Mouse (Mus musculus): Measurements from ENCODE around the gene Fndc8. TPM values are rescaled to one million over a fixed set of nuclear protein-coding genes. Genes with fewer than 3 reads are reported as not detected.

Gene Fndc8
- polyA plus RNA-seq (2012; rRNA removed) = not detected in 2 replicates

DNA sequence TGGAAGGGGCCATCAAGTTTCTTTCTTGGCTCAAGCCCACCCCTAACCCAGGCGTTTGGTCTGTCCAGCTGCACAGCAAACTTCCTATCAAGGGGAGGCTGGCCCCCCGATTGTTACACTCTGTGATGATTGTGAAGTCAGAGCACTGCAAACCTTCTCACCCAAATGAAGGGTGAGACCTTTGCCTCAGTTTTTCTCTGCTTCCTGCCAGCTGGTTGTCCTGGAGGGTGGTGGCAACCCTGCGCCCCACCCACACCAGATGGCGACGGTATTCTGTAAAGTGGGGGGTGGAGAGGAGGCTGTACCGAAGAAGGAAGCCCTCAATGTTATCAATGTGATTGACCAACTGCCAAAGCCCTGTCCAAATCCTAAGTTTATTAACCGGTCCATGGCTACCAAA lies at the start of gene Fndc8:
Gene Fndc8, plus strand, starts transcription at position 189 of the 400 bp plus-strand sequence.
- no peak for DNase-seq (ENCODE audit: extremely low spot score in 1 of 2, low spot score in 1 of 2)

- no peak for DNase-seq (ENCODE audit: extremely low spot score in 1 of 2, low spot score in 1 of 2)
These were observed 47.0 kb upstream of the Fndc8 start for GRCm38 (mm10) chr11:82844771-82845414.

DNA sequence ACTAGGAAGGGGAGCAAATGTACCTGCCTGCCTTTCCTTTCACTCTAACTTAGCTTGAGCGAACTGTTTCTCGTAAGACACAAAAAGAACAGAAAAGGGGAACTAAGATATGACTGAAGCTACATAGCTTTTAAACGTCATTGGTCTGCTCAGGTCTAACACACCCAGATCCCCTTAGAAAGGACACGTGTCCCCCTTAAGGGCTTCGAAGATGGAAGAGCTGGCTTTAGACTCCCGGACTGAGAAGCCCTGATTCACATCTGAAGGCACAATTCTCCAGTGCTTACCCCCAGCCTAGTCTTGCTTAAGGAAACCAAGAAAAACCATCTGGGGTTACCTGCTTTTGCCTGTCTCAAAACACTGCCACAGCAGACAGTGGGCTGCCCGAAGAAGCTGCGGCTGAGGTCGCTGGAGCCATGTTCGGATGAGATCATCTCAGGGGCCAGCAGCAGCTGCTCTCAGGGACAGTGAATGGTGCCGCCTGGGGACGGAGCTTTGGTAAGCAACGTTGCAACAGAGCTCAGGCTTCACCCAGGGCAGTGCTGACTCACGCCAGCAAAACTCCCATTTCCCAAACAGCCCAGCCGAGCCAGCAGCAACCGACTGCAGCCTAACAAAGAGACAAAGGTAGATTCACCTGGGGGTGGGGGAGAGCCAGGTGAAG lies 46.4 kb upstream of the Fndc8 start:
- DNase-seq (ENCODE audit: extremely low spot score in 1 of 2, low spot score in 1 of 2) = peak in 1 of 2 experiments; percentile 47

- no peak for DNase-seq (ENCODE audit: extremely low spot score in 1 of 2, low spot score in 1 of 2)
These were observed 45.9 kb upstream of the Fndc8 start for GRCm38 (mm10) chr11:82846079-82846436.

- no peak for DNase-seq (ENCODE audit: extremely low spot score in 1 of 2, low spot score in 1 of 2)
These were observed 45.0 kb upstream of the Fndc8 start for GRCm38 (mm10) chr11:82846938-82847337.

- no peak for DNase-seq (ENCODE audit: extremely low spot score in 1 of 2, low spot score in 1 of 2)
These were observed 44.3 kb upstream of the Fndc8 start for GRCm38 (mm10) chr11:82847571-82848000.

DNA sequence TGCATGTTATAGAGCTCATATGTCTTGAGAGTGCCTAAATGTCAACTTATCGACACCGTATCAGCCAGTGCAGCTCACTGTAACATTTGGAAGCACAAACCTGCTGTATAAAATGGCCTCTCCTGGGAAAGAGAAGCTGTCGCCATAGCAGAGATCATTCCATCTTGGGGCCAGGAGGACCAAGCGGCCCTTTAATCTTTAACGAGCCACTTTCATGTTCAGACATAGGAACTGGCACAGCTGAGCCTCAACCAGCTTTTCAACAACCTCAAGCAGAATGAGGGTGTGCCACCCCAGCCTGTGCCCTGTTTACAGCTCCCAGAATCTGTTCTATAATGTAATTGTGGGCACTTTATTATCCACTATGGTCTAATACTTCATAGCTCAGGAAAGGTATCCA lies 41.7 kb upstream of the Fndc8 start:
- DNase-seq (ENCODE audit: extremely low spot score in 1 of 2, low spot score in 1 of 2) = no peak

DNA sequence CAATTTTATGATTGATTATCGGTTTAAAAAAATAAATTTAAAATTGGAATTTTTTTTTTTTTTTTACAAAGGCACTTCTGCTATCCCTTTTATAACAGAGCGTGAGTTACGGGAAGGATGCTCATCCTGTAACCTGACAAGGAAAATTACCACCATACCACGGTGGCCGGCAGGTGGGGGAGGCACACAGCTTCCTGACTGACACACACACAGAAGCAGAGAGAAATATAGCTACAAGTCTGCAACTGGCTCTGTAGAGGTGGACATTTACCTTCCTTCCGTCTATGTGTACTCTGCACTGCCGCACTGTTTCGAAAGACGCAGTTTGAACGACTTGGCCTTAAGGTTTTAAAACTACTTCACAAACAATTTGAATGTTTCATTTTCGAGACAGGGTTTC lies 39.8 kb upstream of the Fndc8 start:
- no peak for DNase-seq (ENCODE audit: extremely low spot score in 1 of 2, low spot score in 1 of 2)

GRCm38 (mm10) chr11:82852540-82852939 lies 39.4 kb upstream of the Fndc8 start:
- DNase-seq (ENCODE audit: extremely low spot score in 1 of 2, low spot score in 1 of 2) = no peak

DNA sequence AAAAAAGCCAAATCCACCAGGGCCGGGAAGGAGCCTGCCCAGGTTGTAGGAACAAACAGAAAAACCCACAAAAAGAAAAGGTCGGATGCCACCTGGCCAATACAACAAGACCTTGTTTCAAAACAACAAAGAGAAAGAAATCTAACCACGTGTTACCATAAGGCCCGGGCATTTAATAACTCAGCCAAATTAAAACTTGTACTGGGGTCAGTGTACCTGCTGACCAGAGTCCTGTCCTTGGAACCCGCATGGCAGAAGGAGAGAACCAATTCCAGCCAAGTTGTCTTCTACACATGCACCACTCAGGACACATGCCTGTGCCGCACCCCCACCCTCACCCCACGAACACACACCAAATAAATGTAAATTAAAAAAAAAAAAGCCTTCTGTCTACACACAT lies 39.0 kb upstream of the Fndc8 start:
- no peak for DNase-seq (ENCODE audit: extremely low spot score in 1 of 2, low spot score in 1 of 2)

- no peak for DNase-seq (ENCODE audit: extremely low spot score in 1 of 2, low spot score in 1 of 2)
These were observed 37.8 kb upstream of the Fndc8 start for GRCm38 (mm10) chr11:82854111-82854510.

DNA sequence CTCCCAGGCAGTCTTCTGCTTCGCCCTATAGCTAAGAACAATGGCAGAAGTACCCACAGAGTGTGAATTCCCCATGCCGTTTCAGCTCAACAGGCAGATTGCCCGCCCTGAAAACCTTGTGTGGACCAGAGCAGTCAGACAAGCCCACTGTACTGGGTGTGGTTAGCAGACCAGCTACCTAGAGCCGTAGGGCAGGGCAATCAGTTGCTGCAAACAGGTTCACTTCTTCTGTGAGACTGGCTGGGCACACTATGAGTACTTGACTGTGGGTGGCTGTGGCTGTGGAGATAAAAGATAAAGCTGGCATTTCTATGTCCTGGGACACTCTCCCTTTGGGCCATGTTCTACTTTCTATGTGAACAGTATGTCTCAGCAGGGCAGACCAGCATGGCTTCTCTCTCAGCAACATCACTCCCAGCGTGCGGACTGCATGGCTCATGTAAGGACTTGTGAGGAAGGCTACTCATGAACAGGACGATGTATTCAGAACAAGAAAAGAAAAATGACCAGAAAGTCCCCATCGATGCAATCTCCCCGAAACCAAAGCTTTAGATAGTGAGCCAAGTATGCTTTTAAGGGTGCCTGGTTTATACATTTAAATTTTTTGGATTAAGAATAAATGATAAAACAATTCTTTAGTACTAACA lies 36.5 kb upstream of the Fndc8 start:
- no peak for DNase-seq (ENCODE audit: extremely low spot score in 1 of 2, low spot score in 1 of 2)

GRCm38 (mm10) chr11:82856032-82856431 lies 35.9 kb upstream of the Fndc8 start:
- no peak for DNase-seq (ENCODE audit: extremely low spot score in 1 of 2, low spot score in 1 of 2)

DNA sequence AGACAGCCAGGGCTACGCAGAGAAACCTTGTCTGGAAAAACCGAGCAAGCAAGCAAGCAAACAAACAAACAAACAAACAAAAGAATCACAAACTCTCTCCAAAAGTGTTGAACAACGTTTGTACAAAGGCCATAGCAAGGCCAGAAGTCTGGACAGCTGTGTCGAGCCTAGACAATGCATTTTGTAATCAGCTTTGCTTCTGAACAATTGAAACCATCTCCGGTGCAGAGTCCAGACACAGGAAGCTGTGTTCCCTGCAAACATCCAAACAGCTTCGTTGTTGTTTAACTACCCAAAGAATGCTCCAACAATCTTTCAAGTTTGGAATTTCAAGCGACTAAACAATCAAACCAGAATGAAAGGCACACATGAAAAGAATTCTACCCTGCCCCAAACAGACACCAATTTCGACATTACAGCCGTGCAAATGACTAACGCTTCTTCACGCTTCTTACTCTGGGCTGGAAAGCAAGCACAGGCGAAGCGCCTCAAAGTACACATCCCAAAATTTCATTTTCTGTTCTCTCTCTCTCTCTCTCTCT lies 34.5 kb upstream of the Fndc8 start:
- no peak for DNase-seq (ENCODE audit: extremely low spot score in 1 of 2, low spot score in 1 of 2)

DNA sequence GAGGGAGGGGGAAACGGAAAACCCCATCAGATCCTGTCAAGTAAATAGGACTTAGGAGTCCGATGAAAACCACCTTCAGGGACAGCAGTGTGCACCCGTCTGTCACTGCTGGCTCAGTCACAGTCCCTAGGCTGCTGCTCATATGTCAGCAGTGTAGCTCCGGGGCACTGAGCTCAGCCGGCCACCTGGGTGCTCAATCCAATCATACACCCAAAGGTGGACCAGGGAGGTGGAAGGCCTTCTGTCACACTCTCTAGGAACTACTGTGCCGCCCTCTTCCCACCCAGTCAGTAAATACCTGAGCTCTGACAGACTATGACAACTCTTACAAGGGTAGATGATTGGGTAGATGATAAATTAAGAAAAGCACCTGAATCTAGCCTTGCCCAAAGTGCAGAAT lies 31.2 kb upstream of the Fndc8 start:
- DNase-seq (ENCODE audit: extremely low spot score in 1 of 2, low spot score in 1 of 2) = no peak

DNA sequence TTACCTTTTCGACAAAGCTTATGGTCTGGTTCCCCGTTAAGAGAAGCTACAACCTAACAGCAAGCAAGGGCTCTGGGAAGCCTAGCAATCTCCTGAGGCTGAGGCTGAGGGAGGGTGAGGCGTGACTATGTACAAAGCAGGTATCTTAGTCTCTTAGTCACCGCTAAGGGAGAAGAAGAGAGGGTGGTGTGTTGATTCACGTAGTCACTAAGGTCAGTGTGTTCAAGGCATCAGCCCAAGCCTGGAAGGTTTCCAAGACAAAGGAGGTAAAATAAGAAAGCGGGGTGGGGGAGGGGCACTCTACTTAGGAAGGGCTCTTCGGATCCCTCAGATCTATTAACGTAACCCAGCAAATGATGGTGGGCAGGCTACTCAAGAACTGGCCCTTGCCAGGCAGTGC lies 30.4 kb upstream of the Fndc8 start:
- DNase-seq (ENCODE audit: extremely low spot score in 1 of 2, low spot score in 1 of 2) = no peak

DNA sequence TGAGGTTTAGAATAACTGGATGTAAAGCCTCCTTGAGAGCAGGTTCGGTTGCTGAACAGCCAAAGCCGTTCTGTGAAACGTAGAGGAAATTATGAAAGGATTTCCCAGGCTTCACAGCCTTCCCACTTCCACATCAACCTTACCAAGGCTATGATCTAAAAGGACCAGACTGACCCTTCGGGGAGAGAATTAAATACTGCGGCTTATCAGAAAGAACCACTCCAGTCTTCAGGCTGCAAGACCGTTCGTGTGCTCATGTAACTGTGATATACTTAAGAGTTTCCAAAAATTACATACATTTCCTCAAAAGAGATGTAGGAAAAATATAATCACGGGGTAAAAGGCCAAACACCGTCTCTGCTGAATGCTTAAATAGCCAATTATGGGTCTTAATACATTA lies 29.3 kb upstream of the Fndc8 start:
- DNase-seq (ENCODE audit: extremely low spot score in 1 of 2, low spot score in 1 of 2) = no peak

- no peak for DNase-seq (ENCODE audit: extremely low spot score in 1 of 2, low spot score in 1 of 2)
These were observed 28.9 kb upstream of the Fndc8 start for GRCm38 (mm10) chr11:82863059-82863458.

GRCm38 (mm10) chr11:82863488-82863931 lies 28.4 kb upstream of the Fndc8 start:
- DNase-seq (ENCODE audit: extremely low spot score in 1 of 2, low spot score in 1 of 2) = no peak

DNA sequence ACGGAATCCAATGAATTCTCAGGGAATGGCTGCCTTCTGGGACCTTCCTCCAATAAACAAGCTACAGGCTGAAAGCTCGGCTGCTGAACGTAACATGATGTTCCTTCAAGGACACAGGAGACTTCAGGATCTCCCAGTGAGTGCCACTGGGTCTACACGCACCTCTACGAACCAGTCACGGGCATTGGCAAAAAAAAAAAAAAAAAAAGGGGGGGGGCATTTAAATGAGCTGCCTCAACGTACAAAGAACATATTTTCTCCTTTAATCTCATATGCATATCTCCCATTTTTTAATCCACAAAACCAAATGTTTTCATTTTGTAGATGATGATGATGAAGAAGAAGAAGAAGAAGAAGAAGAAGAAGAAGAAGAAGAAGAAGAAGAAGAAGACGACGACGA lies 26.0 kb upstream of the Fndc8 start:
- DNase-seq (ENCODE audit: extremely low spot score in 1 of 2, low spot score in 1 of 2) = no peak

- DNase-seq (ENCODE audit: extremely low spot score in 1 of 2, low spot score in 1 of 2) = no peak
These were observed 24.9 kb upstream of the Fndc8 start for GRCm38 (mm10) chr11:82866850-82867564.
